Mouse (Mus musculus): Measurements from ENCODE around the gene Dohh.

DNA sequence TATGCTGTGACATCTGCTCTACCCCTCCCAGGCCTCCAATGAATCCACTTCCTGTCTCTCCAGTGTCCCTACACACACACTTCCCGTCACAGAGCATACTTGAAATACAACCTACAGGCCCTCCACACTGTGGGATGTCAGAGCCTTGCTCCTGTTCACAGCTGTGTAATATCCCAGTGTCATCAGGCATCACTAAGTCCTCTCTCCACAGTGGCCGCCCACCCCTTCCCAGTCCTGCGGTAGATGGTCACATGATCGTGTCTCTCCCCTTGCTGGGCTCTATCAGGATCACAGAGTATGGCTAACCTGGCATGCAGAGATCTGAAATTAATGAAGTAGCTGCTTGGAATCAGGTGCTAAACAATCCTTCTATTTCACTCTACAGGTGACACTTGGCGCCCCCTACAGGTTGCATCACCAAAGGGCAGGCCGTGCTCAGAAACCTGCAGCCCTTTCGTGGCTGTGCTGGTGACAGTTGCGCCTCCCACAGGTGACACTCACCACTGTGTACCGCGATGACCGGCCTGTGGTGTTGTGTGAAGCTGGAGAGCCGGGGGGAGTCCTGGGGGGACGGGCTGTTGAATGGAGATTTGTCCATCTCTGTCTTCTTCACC lies 21.5 kb downstream of the Dohh start:
- TF ChIP-seq CTCF (IDR thresholded peaks at IDR 0.05; ENCODE audit: low read depth) (peak; percentile 84), EP300 (IDR thresholded peaks at IDR 0.05; ENCODE audit: low read depth) (no peak)

Data from liver, postnatal 0 days (tissue).